Mouse (Mus musculus): ENCODE measurements around the gene Gm10944.

Gm10944 gene

GRCm38 (mm10) chr10:10681048-10681447, at the start of gene Gm10944:
TSS of gene Gm10944 (plus strand) at chr10:10681348.
- DNase-seq: no peak

DNA sequence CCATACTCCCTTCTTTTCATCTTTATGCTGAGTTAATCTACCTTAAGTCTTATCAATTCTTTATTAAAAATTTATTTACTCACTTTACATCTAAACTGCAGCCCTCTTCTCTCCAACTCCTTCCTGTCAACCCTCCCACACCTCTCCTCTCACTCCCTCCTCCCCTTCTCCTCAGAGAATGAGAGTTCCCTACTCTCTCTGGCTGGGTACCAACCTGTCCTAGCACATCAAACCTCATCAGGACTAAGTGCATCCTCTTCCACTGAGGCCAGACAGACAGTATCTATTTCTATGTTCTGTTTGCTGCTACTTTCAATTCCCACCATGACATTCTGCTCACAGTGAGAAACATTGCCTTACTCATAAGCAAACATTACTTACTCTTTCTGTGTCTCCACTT, 25.2 kb upstream of the Gm10944 start:
- no peak for DNase-seq

GRCm38 (mm10) chr10:10656621-10657020, 24.5 kb upstream of the Gm10944 start:
- no peak for DNase-seq

GRCm38 (mm10) chr10:10659161-10659560, 22.0 kb upstream of the Gm10944 start:
- DNase-seq: no peak

GRCm38 (mm10) chr10:10659976-10660375, 21.2 kb upstream of the Gm10944 start:
- no peak for DNase-seq

GRCm38 (mm10) chr10:10688907-10689667, 7.9 kb downstream of the Gm10944 start:
- DNase-seq: no peak

DNA sequence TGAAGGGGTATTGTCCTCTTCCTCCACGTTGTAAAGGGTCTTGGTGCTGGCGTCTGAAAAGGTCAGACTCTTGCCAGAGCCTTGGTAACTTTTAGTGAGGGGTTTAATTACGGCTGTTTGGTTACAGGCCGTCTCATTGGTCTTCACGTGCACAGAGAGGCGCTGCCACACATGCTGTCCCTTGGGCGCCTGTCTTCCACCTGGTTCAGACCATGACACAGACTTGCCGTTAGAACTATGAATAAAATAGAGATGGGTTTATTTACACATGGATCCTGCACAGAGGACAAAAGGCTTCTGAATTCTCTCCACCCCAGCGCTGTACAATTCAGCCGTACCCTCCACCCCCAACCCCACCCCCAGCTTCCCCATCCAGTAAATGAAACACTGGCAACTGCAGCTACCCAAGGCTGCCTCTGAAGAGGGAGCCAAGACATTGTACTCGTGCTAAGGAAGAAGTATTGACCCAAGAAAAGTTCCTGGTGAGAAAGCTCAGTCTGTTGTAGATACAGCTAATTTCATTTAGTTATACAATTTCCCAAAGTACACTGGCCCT, 8.6 kb downstream of the Gm10944 start:
- no peak for DNase-seq

DNA sequence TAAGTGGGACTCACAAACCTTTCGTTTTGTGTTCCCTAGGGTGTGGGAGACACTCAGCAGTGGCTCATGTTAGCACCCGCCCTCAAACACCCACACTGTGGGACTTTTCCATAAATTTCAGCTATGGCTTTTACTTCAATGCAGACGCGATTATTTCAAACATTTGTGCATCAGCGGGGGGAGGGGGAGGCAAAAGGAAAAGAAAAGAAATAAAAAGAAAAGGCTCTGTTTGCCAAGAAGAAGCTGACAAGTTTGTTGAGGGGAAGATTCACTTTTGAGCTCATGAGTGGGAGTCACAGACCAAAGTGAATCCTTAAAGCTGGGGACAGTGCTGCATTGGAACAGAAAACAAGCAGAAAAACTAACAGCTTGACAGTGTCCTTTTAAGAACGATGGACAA, 16.3 kb downstream of the Gm10944 start:
- no peak for DNase-seq

DNA sequence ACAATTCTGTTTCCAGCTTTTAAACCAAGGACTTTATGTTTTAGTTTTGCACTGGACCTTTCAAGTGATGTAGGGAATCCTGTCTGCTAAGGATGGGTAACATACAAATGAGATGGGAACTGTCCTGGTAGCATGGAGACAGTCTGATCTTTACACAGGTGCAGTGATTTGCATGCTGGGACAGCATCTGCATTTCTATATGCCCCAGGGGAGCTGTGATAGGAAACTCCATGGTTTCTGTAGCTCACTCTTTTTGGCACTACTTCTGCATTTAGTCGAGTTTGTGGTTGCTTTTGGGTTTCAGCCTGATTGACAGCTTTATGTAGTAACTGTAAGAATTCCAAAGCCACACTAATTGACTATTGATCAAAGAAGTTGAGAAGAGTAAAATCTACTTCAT, 19.8 kb downstream of the Gm10944 start:
- DNase-seq: no peak

- no peak for DNase-seq
Observed at GRCm38 (mm10) chr10:10701326-10701725, 20.2 kb downstream of the Gm10944 start.

GRCm38 (mm10) chr10:10708031-10708430, 26.9 kb downstream of the Gm10944 start:
- no peak for DNase-seq

DNA sequence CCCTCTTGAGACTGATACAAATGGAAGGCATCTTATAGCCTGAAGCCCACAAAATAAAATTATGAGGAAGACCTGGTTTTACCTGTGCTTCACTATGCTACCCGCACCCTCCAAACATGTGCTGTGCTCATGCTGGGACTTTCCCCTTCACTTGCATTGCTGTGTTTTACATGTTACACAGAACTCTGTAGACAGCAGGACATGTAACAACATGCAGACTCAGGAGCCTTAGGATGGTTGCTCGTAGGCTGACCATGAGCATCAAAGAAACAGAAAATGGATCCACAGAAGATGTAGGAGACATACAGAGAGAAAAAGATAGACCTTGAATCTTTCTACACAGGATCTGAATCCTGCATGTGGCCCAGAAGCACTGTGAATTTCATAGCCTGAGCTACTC, 29.2 kb downstream of the Gm10944 start:
- no peak for DNase-seq

DNA sequence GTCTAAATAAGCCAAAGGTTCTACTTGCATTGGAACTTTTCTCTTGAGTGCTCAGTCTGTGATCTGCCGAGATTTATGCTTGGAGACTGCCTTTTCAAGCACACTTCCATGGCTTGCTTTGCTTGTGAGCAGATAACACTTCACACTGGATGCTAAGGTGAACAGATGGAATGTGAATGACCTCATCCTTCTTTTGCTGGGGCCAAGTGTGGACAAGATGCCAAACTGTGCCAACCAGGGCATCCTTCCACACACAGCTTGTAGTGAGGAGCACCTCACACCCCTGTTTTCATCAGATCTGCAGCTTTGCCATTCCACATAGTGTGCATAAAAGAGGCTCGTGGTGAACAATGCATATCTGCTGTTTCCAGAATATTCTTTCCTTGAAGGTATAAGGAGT, 29.7 kb downstream of the Gm10944 start:
- DNase-seq: no peak

- DNase-seq: no peak
Observed at GRCm38 (mm10) chr10:10726501-10726900, 45.4 kb downstream of the Gm10944 start.
